Mouse (Mus musculus): Measurements from ENCODE around the gene Bmp6. TPM values are rescaled to one million over a fixed set of nuclear protein-coding genes. Genes with fewer than 3 reads are reported as not detected.

The Bmp6 gene
- total and polyA plus RNA-seq, 3 experiments, result 0.05 TPM; not detected in 2

GRCm38 (mm10) chr13:38503137-38503849 is 158.4 kb downstream of the Bmp6 start:
- TF ChIP-seq CTCF (IDR thresholded peaks at IDR 0.05; ENCODE audit: low read depth, low read length), result no peak
- no peak for TF ChIP-seq GATA1 (IDR thresholded peaks at IDR 0.05; ENCODE audit: borderline replicate concordance, low read length)
- no peak for TF ChIP-seq GATA2 (IDR thresholded peaks at IDR 0.05; ENCODE audit: borderline replicate concordance, low read depth, low read length)
- TF ChIP-seq TAL1 (conservative IDR thresholded peaks at IDR 0.05; ENCODE audit: low read depth, low read length), result no peak
- TF ChIP-seq POLR2AphosphoS5 (IDR thresholded peaks at IDR 0.05; ENCODE audit: insufficient replicate concordance, low read depth, low read length), result no peak
- no peaks in the 10 kb centered on the region for H3K9me3 ChIP-seq (replicated peaks)
- H3K27me3 ChIP-seq (ENCODE audit: insufficient read depth, low read length), result no peaks in the 10 kb centered on the region; the same call in 1 of the 2 replicates
- H3K4me3 ChIP-seq (ENCODE audit: low read depth, low read length), result no peak overlapping the region
- ATAC-seq (ENCODE audit: extremely low read depth, insufficient number of reproducible peaks, low FRiP score, poor library complexity, severe bottlenecking) (no peak), DNase-seq (ENCODE audit: low spot score) (peak; percentile 48)
- peaks cover 95% of the 10 kb centered on the region for H3K36me3 ChIP-seq (replicated peaks)
- H3K4me1 ChIP-seq (ENCODE audit: insufficient read depth, low read depth, low read length), result peaks cover 15% of the 10 kb centered on the region

DNA sequence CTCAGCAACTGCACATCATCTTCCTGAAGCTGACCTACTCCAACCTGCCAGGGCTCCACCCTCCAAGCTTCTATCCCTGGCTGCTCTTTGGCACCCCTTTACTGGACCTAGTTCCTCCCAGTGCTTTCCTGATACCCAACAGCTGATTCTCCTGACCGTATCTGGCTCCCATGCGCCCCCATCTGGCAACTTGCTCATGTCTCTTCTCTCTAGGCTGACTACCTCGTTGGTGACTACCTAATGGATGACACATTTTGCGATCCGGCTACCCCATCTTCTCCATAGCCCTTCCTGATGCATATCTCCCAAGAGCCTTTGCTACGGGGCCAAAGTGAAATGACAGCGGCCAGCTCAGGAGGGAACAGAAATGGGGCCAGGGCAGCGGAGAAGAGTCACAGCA is 161.4 kb downstream of the Bmp6 start:
- H3K4me1 ChIP-seq (ENCODE audit: insufficient read depth, low read depth, low read length), result peaks cover 15% of the 10 kb centered on the region
- no peak overlapping the region for H3K4me3 ChIP-seq (ENCODE audit: low read depth, low read length)
- DNase-seq (ENCODE audit: low spot score), result no peak
- H3K36me3 ChIP-seq (replicated peaks), result peaks cover 95% of the 10 kb centered on the region
- no peak for ATAC-seq (ENCODE audit: extremely low read depth, insufficient number of reproducible peaks, low FRiP score, poor library complexity, severe bottlenecking)
- TF ChIP-seq GATA2 (IDR thresholded peaks at IDR 0.05; ENCODE audit: borderline replicate concordance, low read depth, low read length) (no peak), TAL1 (conservative IDR thresholded peaks at IDR 0.05; ENCODE audit: low read depth, low read length) (no peak), POLR2AphosphoS5 (IDR thresholded peaks at IDR 0.05; ENCODE audit: insufficient replicate concordance, low read depth, low read length) (no peak), GATA1 (IDR thresholded peaks at IDR 0.05; ENCODE audit: borderline replicate concordance, low read length) (no peak), CTCF (IDR thresholded peaks at IDR 0.05; ENCODE audit: low read depth, low read length) (no peak)
- no peaks in the 10 kb centered on the region; the same call in 1 of the 2 replicates for H3K27me3 ChIP-seq (ENCODE audit: insufficient read depth, low read length)
- H3K9me3 ChIP-seq (replicated peaks), result no peaks in the 10 kb centered on the region

GRCm38 (mm10) chr13:38506936-38507335 is 162.0 kb downstream of the Bmp6 start:
- TF ChIP-seq GATA2 (IDR thresholded peaks at IDR 0.05; ENCODE audit: borderline replicate concordance, low read depth, low read length) (no peak), POLR2AphosphoS5 (IDR thresholded peaks at IDR 0.05; ENCODE audit: insufficient replicate concordance, low read depth, low read length) (no peak), CTCF (IDR thresholded peaks at IDR 0.05; ENCODE audit: low read depth, low read length) (no peak), TAL1 (conservative IDR thresholded peaks at IDR 0.05; ENCODE audit: low read depth, low read length) (no peak), GATA1 (IDR thresholded peaks at IDR 0.05; ENCODE audit: borderline replicate concordance, low read length) (no peak)
- Histone ChIP-seq H3K27me3 (ENCODE audit: insufficient read depth, low read length) (no peaks in the 10 kb centered on the region; the same call in 1 of the 2 replicates), H3K4me3 (ENCODE audit: low read depth, low read length) (no peak overlapping the region), H3K4me1 (ENCODE audit: insufficient read depth, low read depth, low read length) (peaks cover 15% of the 10 kb centered on the region), H3K9me3 (replicated peaks) (no peaks in the 10 kb centered on the region), H3K36me3 (replicated peaks) (peaks cover 95% of the 10 kb centered on the region)
- ATAC-seq (ENCODE audit: extremely low read depth, insufficient number of reproducible peaks, low FRiP score, poor library complexity, severe bottlenecking) (no peak), DNase-seq (ENCODE audit: low spot score) (no peak)

DNA sequence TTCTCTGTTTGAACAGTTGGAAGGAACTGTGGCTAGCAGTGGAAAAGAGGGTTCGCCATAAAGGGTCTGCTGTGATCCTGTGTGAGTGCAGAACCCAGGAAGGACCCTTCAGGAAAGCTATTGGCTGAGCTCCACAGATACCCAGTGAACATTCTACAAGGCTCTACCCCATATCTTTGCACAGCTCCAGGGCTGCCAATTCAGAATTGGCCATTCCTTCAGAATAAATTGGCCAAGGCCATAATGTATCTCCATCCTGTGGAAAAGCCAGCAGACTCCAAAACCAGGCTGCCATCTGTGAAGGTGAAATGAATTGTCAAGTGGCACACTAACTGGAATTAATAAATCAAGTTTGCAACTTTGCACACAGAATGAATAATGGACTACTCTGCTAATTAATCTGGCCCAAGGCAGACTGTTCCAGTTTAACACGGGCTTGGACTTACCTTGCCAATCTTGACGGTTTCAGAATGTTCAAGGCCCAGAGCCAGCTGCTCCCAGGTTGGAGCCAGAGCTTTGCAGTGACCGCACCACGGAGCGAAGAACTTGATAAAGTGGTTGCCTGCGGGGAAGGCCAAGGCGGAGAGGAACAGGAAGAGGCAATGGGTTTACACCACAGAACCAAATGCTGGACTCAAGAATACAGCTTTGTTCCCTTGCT is 164.9 kb downstream of the Bmp6 start:
- DNase-seq (ENCODE audit: low spot score) (no peak), ATAC-seq (ENCODE audit: extremely low read depth, insufficient number of reproducible peaks, low FRiP score, poor library complexity, severe bottlenecking) (no peak)
- H3K9me3 ChIP-seq (replicated peaks), result no peaks in the 10 kb centered on the region
- peaks cover 95% of the 10 kb centered on the region for H3K36me3 ChIP-seq (replicated peaks)
- TF ChIP-seq GATA1 (IDR thresholded peaks at IDR 0.05; ENCODE audit: borderline replicate concordance, low read length), result no peak
- no peak for TF ChIP-seq POLR2AphosphoS5 (IDR thresholded peaks at IDR 0.05; ENCODE audit: insufficient replicate concordance, low read depth, low read length)
- TF ChIP-seq CTCF (IDR thresholded peaks at IDR 0.05; ENCODE audit: low read depth, low read length), result no peak
- TF ChIP-seq GATA2 (IDR thresholded peaks at IDR 0.05; ENCODE audit: borderline replicate concordance, low read depth, low read length), result no peak
- TF ChIP-seq TAL1 (conservative IDR thresholded peaks at IDR 0.05; ENCODE audit: low read depth, low read length), result no peak
- H3K4me1 ChIP-seq (ENCODE audit: insufficient read depth, low read depth, low read length), result peaks cover 3% of the 10 kb centered on the region; the same call in 1 of the 2 replicates
- no peaks in the 10 kb centered on the region for H3K27me3 ChIP-seq (ENCODE audit: insufficient read depth, low read length)
- H3K4me3 ChIP-seq (ENCODE audit: low read depth, low read length), result no peak overlapping the region

- ATAC-seq (ENCODE audit: extremely low read depth, insufficient number of reproducible peaks, low FRiP score, poor library complexity, severe bottlenecking) (no peak), DNase-seq (ENCODE audit: low spot score) (no peak)
- Histone ChIP-seq H3K27me3 (ENCODE audit: insufficient read depth, low read length) (no peaks in the 10 kb centered on the region), H3K9me3 (replicated peaks) (no peaks in the 10 kb centered on the region), H3K36me3 (replicated peaks) (peaks cover 95% of the 10 kb centered on the region), H3K4me1 (ENCODE audit: insufficient read depth, low read depth, low read length) (peaks cover 3% of the 10 kb centered on the region; the same call in 1 of the 2 replicates), H3K4me3 (ENCODE audit: low read depth, low read length) (no peak overlapping the region)
- TF ChIP-seq GATA2 (IDR thresholded peaks at IDR 0.05; ENCODE audit: borderline replicate concordance, low read depth, low read length) (no peak), TAL1 (conservative IDR thresholded peaks at IDR 0.05; ENCODE audit: low read depth, low read length) (no peak), GATA1 (IDR thresholded peaks at IDR 0.05; ENCODE audit: borderline replicate concordance, low read length) (no peak), POLR2AphosphoS5 (IDR thresholded peaks at IDR 0.05; ENCODE audit: insufficient replicate concordance, low read depth, low read length) (no peak), CTCF (IDR thresholded peaks at IDR 0.05; ENCODE audit: low read depth, low read length) (no peak)
Observed at GRCm38 (mm10) chr13:38511979-38512378, 167.1 kb downstream of the Bmp6 start.

DNA sequence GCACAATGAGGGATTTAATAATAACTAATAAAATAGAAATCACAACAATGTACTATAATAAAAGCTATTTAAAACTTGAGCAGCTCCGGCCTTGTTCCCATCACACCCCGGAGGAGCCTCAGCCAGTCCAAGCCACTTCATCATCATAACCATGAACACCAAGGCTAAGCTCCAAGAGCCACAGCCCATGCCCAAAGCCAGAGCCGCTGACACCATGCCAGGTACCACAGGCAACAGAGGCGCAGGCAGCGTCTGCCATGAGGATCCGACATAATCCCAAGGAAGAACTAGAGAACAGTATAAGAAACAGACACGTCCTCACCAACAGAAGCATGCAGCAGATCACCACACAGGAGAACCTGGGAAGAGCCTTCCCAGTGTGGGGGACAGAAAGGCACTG is 169.0 kb downstream of the Bmp6 start:
- Histone ChIP-seq H3K36me3 (replicated peaks) (peaks cover 95% of the 10 kb centered on the region), H3K9me3 (replicated peaks) (no peaks in the 10 kb centered on the region), H3K4me1 (ENCODE audit: insufficient read depth, low read depth, low read length) (peaks cover 3% of the 10 kb centered on the region; the same call in 1 of the 2 replicates), H3K27me3 (ENCODE audit: insufficient read depth, low read length) (no peaks in the 10 kb centered on the region), H3K4me3 (ENCODE audit: low read depth, low read length) (no peak overlapping the region)
- no peak for TF ChIP-seq GATA1 (IDR thresholded peaks at IDR 0.05; ENCODE audit: borderline replicate concordance, low read length)
- TF ChIP-seq POLR2AphosphoS5 (IDR thresholded peaks at IDR 0.05; ENCODE audit: insufficient replicate concordance, low read depth, low read length), result no peak
- TF ChIP-seq TAL1 (conservative IDR thresholded peaks at IDR 0.05; ENCODE audit: low read depth, low read length), result no peak
- no peak for TF ChIP-seq GATA2 (IDR thresholded peaks at IDR 0.05; ENCODE audit: borderline replicate concordance, low read depth, low read length)
- TF ChIP-seq CTCF (IDR thresholded peaks at IDR 0.05; ENCODE audit: low read depth, low read length), result no peak
- ATAC-seq (ENCODE audit: extremely low read depth, insufficient number of reproducible peaks, low FRiP score, poor library complexity, severe bottlenecking) (no peak), DNase-seq (ENCODE audit: low spot score) (no peak)

Data from G1E (cell line).